Mouse (Mus musculus) liver, postnatal 0 days (tissue): ENCODE data around the gene Fndc7.

Experiments
- CTCF ChIP-seq: sonication (generic); IDR thresholded peaks from 2 replicates; pipeline ENCODE4 v1.5.1; 2016; ENCODE audit warnings: antibody characterized with exemption, low read depth
- EP300 ChIP-seq: IDR thresholded peaks from 2 replicates; pipeline ENCODE4 v1.6.1; 2016; ENCODE audit warnings: antibody characterized with exemption, low read depth, mild to moderate bottlenecking

DNA sequence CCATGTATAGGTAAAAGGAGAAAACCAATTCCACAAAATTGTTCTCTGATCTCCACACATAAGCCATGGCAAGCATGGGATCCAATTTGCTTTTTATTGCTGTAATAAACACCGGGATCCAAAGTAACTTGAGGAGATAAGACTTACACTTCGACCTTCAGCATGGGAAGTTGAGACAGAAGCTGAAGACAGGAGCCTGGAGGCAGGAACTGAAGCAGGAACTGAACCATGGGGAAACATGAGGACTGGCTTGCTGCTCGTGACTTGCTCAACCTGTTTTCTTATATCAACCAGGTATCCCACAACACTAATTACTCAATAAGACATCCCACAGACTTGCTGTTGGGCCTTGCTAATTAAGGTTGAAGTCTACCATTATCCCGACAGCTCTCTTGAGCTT, 3.1 kb upstream of the Fndc7 start:
- TF ChIP-seq EP300 (no peak), CTCF (no peak)
